Mouse (Mus musculus) heart, embryonic 11.5 days (tissue): ENCODE data around the gene Tmem229b. TPM values are rescaled to one million over a fixed set of nuclear protein-coding genes. Genes with fewer than 3 reads are reported as not detected.
"Not testable (repeated sequence)": the region's sequence is repeated elsewhere in the genome, so short reads cannot be mapped to it uniquely, and the experiment has no call there.

ENCODE experiments used
- ATAC-seq: fragments of 200-750 bp; cut with Nextera tagmentation; replicated peaks from 2 replicates; pipeline ENCODE4 v1.8.0; 2017; ENCODE audit warnings: moderate library complexity; ENCODE audit not compliant: insufficient number of reproducible peaks, low FRiP score, low TSS enrichment
- H3K27ac ChIP-seq: fragments of 300-500 bp; sonication (generic); 2 replicates; pipeline ENCODE4 v1.5.1; 2014; ENCODE audit warnings: mild to moderate bottlenecking, low read depth, low read length
- H3K27me3 ChIP-seq: fragments of 300-500 bp; sonication (generic); 2 replicates; pipeline ENCODE4 v1.6.1; 2014; ENCODE audit warnings: mild to moderate bottlenecking, low read length, mixed read lengths; ENCODE audit not compliant: control insufficient read depth, insufficient read depth
- H3K36me3 ChIP-seq: fragments of 300-500 bp; sonication (generic); 2 replicates; pipeline ENCODE4 v1.6.1; 2014; ENCODE audit warnings: mild to moderate bottlenecking, low read length, moderate library complexity, mixed read lengths; ENCODE audit not compliant: control insufficient read depth, insufficient read depth
- H3K4me1 ChIP-seq: fragments of 300-500 bp; sonication (generic); 2 replicates; pipeline ENCODE4 v1.6.1; 2014; ENCODE audit warnings: low read length; ENCODE audit not compliant: control insufficient read depth, insufficient read depth
- H3K4me2 ChIP-seq: fragments of 300-500 bp; sonication (generic); 2 replicates; pipeline ENCODE4 v1.6.1; 2014; ENCODE audit warnings: mild to moderate bottlenecking, moderate library complexity
- H3K4me3 ChIP-seq: fragments of 300-500 bp; sonication (generic); 2 replicates; pipeline ENCODE4 v1.5.1; 2014; ENCODE audit warnings: low read depth, low read length
- H3K9ac ChIP-seq: fragments of 300-500 bp; sonication (generic); 2 replicates; pipeline ENCODE4 v1.6.1; 2014; ENCODE audit warnings: mild to moderate bottlenecking, low read depth, low read length, moderate library complexity
- H3K9me3 ChIP-seq: fragments of 300-500 bp; sonication (generic); replicated peaks from 2 replicates; pipeline ENCODE4 v1.6.1; 2016; ENCODE audit warnings: low read length; ENCODE audit not compliant: control insufficient read depth
- WGBS: fragments of 180-500 bp; shearing (Covaris S2); extraction: QIAGEN DNeasy Blood & Tissue Kit; methylation state at CpG from one replicate; pipeline ENCODE4 v1.1.7; 2014; ENCODE audit not compliant: insufficient replicate concordance; 5-methylcytosine and 5-hydroxymethylcytosine counted together
- polyA plus RNA-seq: library from polyadenylated mRNA; unstranded; fragments of >200 nt; fragmentation: Nextera tagmentation; extraction: Ambion mirVana; gene quantifications from 2 replicates; pipeline ENCODE4 v1.2.1, GENCODE M21; 2014

Gene Tmem229b
- polyA plus RNA-seq, 1 experiment from 2014 or later, result 1.8 TPM

- ATAC-seq, result no peak
- Histone ChIP-seq H3K4me2 (no peak overlapping the region), H3K9me3 (no peaks in the 10 kb centered on the region), H3K27me3 (0 out of 2 replicates have a peak, but pooled peaks cover 2% of the 10 kb centered on the region), H3K4me3 (no peak overlapping the region), H3K36me3 (no peaks in the 10 kb centered on the region), H3K27ac (no peak overlapping the region), H3K4me1 (peaks cover 4% of the 10 kb centered on the region; the same call in 1 of the 2 replicates), H3K9ac (no peak overlapping the region)
- 48% methylated on average over 4 of the region's 4 CpGs for WGBS
Observed at GRCm38 (mm10) chr12:78936494-78936893, 70.9 kb downstream of the Tmem229b start.

GRCm38 (mm10) chr12:78929900-78930299 lies 77.5 kb downstream of the Tmem229b start:
- 0 out of 2 replicates have a peak, but pooled peaks cover 2% of the 10 kb centered on the region for H3K27me3 ChIP-seq
- no peak overlapping the region for H3K4me3 ChIP-seq
- H3K4me2 ChIP-seq, result no peak overlapping the region
- H3K9me3 ChIP-seq, result no peaks in the 10 kb centered on the region
- no peak for ATAC-seq
- no peaks in the 10 kb centered on the region for H3K4me1 ChIP-seq
- H3K9ac ChIP-seq, result no peak overlapping the region
- no peaks in the 10 kb centered on the region for H3K36me3 ChIP-seq
- 81% methylated on average over 1 of the region's 1 CpGs for WGBS
- no peak overlapping the region for H3K27ac ChIP-seq

- H3K36me3 ChIP-seq, result no peaks in the 10 kb centered on the region
- H3K27ac ChIP-seq, result no peak overlapping the region
- no peak overlapping the region for H3K9ac ChIP-seq
- no peak overlapping the region for H3K4me3 ChIP-seq
- H3K9me3 ChIP-seq, result no peaks in the 10 kb centered on the region
- H3K4me1 ChIP-seq, result no peaks in the 10 kb centered on the region
- 78% methylated on average over 5 of the region's 5 CpGs for WGBS
- H3K4me2 ChIP-seq, result no peak overlapping the region
- no peak for ATAC-seq
- 0 out of 2 replicates have a peak, but pooled peaks cover 2% of the 10 kb centered on the region for H3K27me3 ChIP-seq
Observed at GRCm38 (mm10) chr12:78927287-78927686, 80.1 kb downstream of the Tmem229b start.

GRCm38 (mm10) chr12:78923539-78924189 lies 83.8 kb downstream of the Tmem229b start:
- WGBS, result 84% methylated on average over 7 of the region's 7 CpGs
- Histone ChIP-seq H3K27ac (no peak overlapping the region), H3K4me3 (no peak overlapping the region), H3K4me1 (peaks cover 3% of the 10 kb centered on the region; the same call in 1 of the 2 replicates), H3K9me3 (no peaks in the 10 kb centered on the region), H3K27me3 (no peaks in the 10 kb centered on the region), H3K9ac (no peak overlapping the region), H3K4me2 (no peak overlapping the region), H3K36me3 (no peaks in the 10 kb centered on the region)
- ATAC-seq, result no peak

- not testable (repeated sequence) for H3K27ac ChIP-seq, H3K4me3 ChIP-seq, H3K9me3 ChIP-seq, H3K27me3 ChIP-seq, H3K4me1 ChIP-seq, H3K9ac ChIP-seq, H3K4me2 ChIP-seq, ATAC-seq, H3K36me3 ChIP-seq
Observed at GRCm38 (mm10) chr12:78922977-78923376, 84.5 kb downstream of the Tmem229b start.

GRCm38 (mm10) chr12:78922058-78922457 lies 85.4 kb downstream of the Tmem229b start:
- no peaks in the 10 kb centered on the region for H3K9me3 ChIP-seq
- H3K27me3 ChIP-seq, result no peaks in the 10 kb centered on the region
- H3K4me1 ChIP-seq, result peaks cover 3% of the 10 kb centered on the region; the same call in 1 of the 2 replicates
- 71% methylated on average over 3 of the region's 3 CpGs for WGBS
- ATAC-seq, result no peak
- H3K4me2 ChIP-seq, result no peak overlapping the region
- no peaks in the 10 kb centered on the region for H3K36me3 ChIP-seq
- H3K27ac ChIP-seq, result no peak overlapping the region
- H3K9ac ChIP-seq, result no peak overlapping the region
- H3K4me3 ChIP-seq, result no peak overlapping the region

GRCm38 (mm10) chr12:78921421-78921820 lies 86.0 kb downstream of the Tmem229b start:
- WGBS, result 68% methylated on average over 4 of the region's 4 CpGs
- H3K27ac ChIP-seq, result no peak overlapping the region
- no peak for ATAC-seq

GRCm38 (mm10) chr12:78919079-78919712 lies 88.2 kb downstream of the Tmem229b start:
- no peaks in the 10 kb centered on the region for H3K36me3 ChIP-seq
- peaks cover 3% of the 10 kb centered on the region; the same call in 1 of the 2 replicates for H3K4me1 ChIP-seq
- H3K4me2 ChIP-seq, result peak overlapping the region; percentile 39
- 31% methylated on average over 16 of the region's 16 CpGs for WGBS
- peak; percentile 36; the same call in 1 of the 2 replicates for ATAC-seq
- no peak overlapping the region for H3K4me3 ChIP-seq
- H3K27ac ChIP-seq, result no peak overlapping the region
- H3K9me3 ChIP-seq, result no peaks in the 10 kb centered on the region
- H3K27me3 ChIP-seq, result peaks cover 2% of the 10 kb centered on the region; the same call in 1 of the 2 replicates
- H3K9ac ChIP-seq, result no peak overlapping the region

More at GRCm38 (mm10) chr12:78921421-78921820, 86.0 kb downstream of the Tmem229b start:
- no peak overlapping the region for H3K4me2 ChIP-seq
- H3K9me3 ChIP-seq, result no peaks in the 10 kb centered on the region
- no peak overlapping the region for H3K4me3 ChIP-seq
- no peaks in the 10 kb centered on the region for H3K27me3 ChIP-seq
- peaks cover 3% of the 10 kb centered on the region; the same call in 1 of the 2 replicates for H3K4me1 ChIP-seq
- H3K36me3 ChIP-seq, result no peaks in the 10 kb centered on the region
- no peak overlapping the region for H3K9ac ChIP-seq
